Mouse (Mus musculus): ENCODE measurements around the gene Gm17689.

Gene Gm17689

DNA sequence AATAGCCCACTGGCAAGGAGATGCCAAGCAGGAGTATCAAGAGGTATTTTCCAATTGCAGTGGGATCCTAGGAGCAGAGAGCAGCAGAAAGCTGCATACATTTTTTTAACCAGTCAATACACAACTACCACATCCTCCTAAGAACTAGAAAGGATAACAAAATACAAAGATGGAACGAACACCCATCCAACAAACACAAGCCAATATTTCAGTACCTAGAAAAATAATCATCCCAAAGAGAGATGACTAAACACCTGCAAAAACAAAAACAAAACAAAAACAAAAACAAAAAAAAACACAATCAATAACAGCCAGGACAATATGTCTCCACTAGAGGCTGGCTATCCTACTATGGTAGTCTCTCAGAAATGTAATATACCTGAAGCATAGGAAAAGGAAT is at the start of gene Gm17689:
Gene Gm17689, minus strand, starts transcription at position 101 of the 400 bp plus-strand sequence.
- no peak for DNase-seq

DNA sequence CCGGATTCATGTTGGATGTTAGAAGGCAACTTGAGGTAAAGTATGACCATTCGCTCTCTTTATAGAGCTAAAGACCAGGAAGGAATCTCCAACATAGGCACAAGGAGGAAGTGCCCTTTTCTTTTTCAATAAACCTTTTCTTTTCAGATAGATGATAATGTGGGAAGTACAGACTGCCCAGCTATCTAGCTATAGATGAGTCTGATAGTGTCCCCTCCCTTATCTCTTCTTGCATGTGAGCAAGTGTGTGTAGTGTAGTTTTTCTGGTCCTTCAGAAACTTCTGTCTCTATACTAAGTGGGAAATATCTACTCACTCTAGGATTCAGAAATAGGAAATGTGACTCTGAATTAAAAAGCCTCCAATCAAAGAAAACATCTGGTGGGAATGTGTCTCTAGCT is 40.6 kb downstream of the Gm17689 start, which contains the start of gene Gm5615:
Gene Gm5615, minus strand, starts transcription at position 101 of the 400 bp plus-strand sequence.
- DNase-seq: no peak

Data from liver (tissue).